Mouse (Mus musculus) liver, embryonic 13.5 days (tissue): ENCODE measurements around the gene Nol11. TPM values are rescaled to one million over a fixed set of nuclear protein-coding genes. Genes with fewer than 3 reads are reported as not detected.
"Not testable (repeated sequence)": the region's sequence is repeated elsewhere in the genome, so short reads cannot be mapped to it uniquely, and the experiment has no call there.

Experiments
- ATAC-seq: fragments of 200-750 bp; cut with Nextera tagmentation; 2 replicates; pipeline ENCODE4 v1.8.0; 2017; ENCODE audit warnings: low read depth, mild to moderate bottlenecking, moderate number of reproducible peaks, moderate library complexity
- DNase-seq: peaks from one replicate; pipeline ENCODE4 v3.0.0; 2022
- H3K27ac ChIP-seq: fragments of 300-500 bp; sonication (generic); 2 replicates; pipeline ENCODE4 v1.5.1; 2015; ENCODE audit warnings: moderate library complexity, mild to moderate bottlenecking, inconsistent platforms
- H3K27me3 ChIP-seq: fragments of 300-500 bp; sonication (generic); 2 replicates; pipeline ENCODE4 v1.6.1; 2015; ENCODE audit warnings: mild to moderate bottlenecking, inconsistent platforms
- H3K36me3 ChIP-seq: fragments of 300-500 bp; sonication (generic); 2 replicates; pipeline ENCODE4 v1.6.1; 2015; ENCODE audit warnings: mild to moderate bottlenecking, inconsistent platforms
- H3K4me1 ChIP-seq: fragments of 300-500 bp; sonication (generic); replicated peaks from 2 replicates; pipeline ENCODE4 v1.6.1; 2015; ENCODE audit warnings: inconsistent platforms
- H3K4me2 ChIP-seq: fragments of 300-500 bp; sonication (generic); 2 replicates; pipeline ENCODE4 v1.6.1; 2015; ENCODE audit warnings: inconsistent platforms, mild to moderate bottlenecking, moderate library complexity
- H3K4me3 ChIP-seq: fragments of 300-500 bp; sonication (generic); replicated peaks from 2 replicates; pipeline ENCODE4 v1.5.1; 2015; ENCODE audit warnings: mild to moderate bottlenecking, inconsistent platforms
- H3K9ac ChIP-seq: fragments of 300-500 bp; sonication (generic); 2 replicates; pipeline ENCODE4 v1.6.1; 2015; ENCODE audit warnings: mild to moderate bottlenecking, inconsistent platforms
- H3K9me3 ChIP-seq: fragments of 300-500 bp; sonication (generic); replicated peaks from 2 replicates; pipeline ENCODE4 v1.6.1; 2016; ENCODE audit warnings: inconsistent platforms
- WGBS: fragments of 180-500 bp; shearing (Covaris S2); methylation state at CpG from one replicate; pipeline ENCODE4 v1.1.7; 2015; ENCODE audit not compliant: insufficient replicate concordance; 5-methylcytosine and 5-hydroxymethylcytosine counted together
- polyA plus RNA-seq: library from polyadenylated mRNA; unstranded; fragments of >200 nt; fragmentation: Nextera tagmentation; extraction: Ambion mirVana; gene quantifications from 2 replicates; pipeline ENCODE4 v1.2.1, GENCODE M21; 2015

The Nol11 gene
- polyA plus RNA-seq, 1 experiment from 2014 or later = 33.8 TPM

- H3K27ac ChIP-seq = peak within 1 kb of the TSS; percentile 88
- under 1% methylated on average over 49 of the region's 94 CpGs for WGBS
- ATAC-seq (peak; percentile 94), DNase-seq (peak; percentile 82)
- no peaks in the 10 kb centered on the region for H3K27me3 ChIP-seq
- peaks cover 46% of the 10 kb centered on the region for H3K4me1 ChIP-seq
- H3K36me3 ChIP-seq = no peaks in the 10 kb centered on the region
- peak within 1 kb of the TSS; percentile 97 for H3K9ac ChIP-seq
- peak within 1 kb of the TSS; percentile 91 for H3K4me3 ChIP-seq
- H3K9me3 ChIP-seq = no peaks in the 10 kb centered on the region
- peak within 1 kb of the TSS; percentile 96 for H3K4me2 ChIP-seq
Measured at GRCm38 (mm10) chr11:107131749-107132421, 57.3 kb downstream of the Nol11 start, which contains the start of gene Bptf. Bptf (minus strand) TSS chr11:107132127.

GRCm38 (mm10) chr11:107130879-107131748, 58.1 kb downstream of the Nol11 start:
- ATAC-seq = peak; percentile 60

GRCm38 (mm10) chr11:107130221-107130788, 58.9 kb downstream of the Nol11 start:
- DNase-seq (peak; percentile 9), ATAC-seq (no peak)
- H3K9ac ChIP-seq = peak overlapping the region; percentile 97
- H3K36me3 ChIP-seq = no peaks in the 10 kb centered on the region
- whole genome bisulfite sequencing = 1% methylated on average over 18 of the region's 18 CpGs
- H3K27ac ChIP-seq = 0 out of 2 replicates have a peak overlapping the region, but pooled peaks have one; percentile 11
- H3K4me3 ChIP-seq = peak overlapping the region; percentile 91
- peak overlapping the region; percentile 78 for H3K4me2 ChIP-seq
- no peaks in the 10 kb centered on the region for H3K27me3 ChIP-seq
- H3K9me3 ChIP-seq = no peaks in the 10 kb centered on the region
- H3K4me1 ChIP-seq = peaks cover 55% of the 10 kb centered on the region

More at GRCm38 (mm10) chr11:107130879-107131748, 58.1 kb downstream of the Nol11 start:
- Histone ChIP-seq H3K4me1 (peaks cover 52% of the 10 kb centered on the region), H3K9ac (peak overlapping the region; percentile 97), H3K9me3 (no peaks in the 10 kb centered on the region), H3K27ac (peak overlapping the region; percentile 88), H3K4me2 (peak overlapping the region; percentile 78), H3K4me3 (peak overlapping the region; percentile 91), H3K36me3 (no peaks in the 10 kb centered on the region), H3K27me3 (no peaks in the 10 kb centered on the region)
- peak; percentile 39 for DNase-seq
- 1% methylated on average over 44 of the region's 65 CpGs for WGBS

DNA sequence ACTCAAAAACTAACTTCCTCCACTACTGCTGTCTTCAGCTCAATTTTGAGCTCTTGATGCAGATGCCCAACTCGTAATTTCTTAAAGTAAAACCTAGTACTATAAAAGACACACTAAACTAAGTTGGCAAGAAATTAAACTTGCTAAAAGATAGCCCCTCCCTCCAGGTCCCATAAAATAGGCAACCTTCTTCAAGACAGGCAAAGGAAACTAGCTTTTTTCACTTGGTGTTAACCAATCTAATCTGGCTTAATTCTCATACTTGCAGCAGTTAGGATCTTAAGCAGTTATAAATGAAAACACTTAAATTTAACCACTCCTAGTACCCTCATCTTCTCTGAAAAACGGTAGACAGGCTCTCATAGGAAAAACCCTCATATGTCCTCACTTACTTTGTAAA, 59.5 kb downstream of the Nol11 start:
- no peaks in the 10 kb centered on the region for H3K27me3 ChIP-seq
- no peaks in the 10 kb centered on the region for H3K36me3 ChIP-seq
- H3K4me3 ChIP-seq = peak overlapping the region; percentile 91
- peak overlapping the region; percentile 78 for H3K4me2 ChIP-seq
- H3K9me3 ChIP-seq = no peaks in the 10 kb centered on the region
- peaks cover 61% of the 10 kb centered on the region for H3K4me1 ChIP-seq
- peak overlapping the region; percentile 97 for H3K9ac ChIP-seq
- ATAC-seq = no peak
- DNase-seq = no peak
- 18% methylated on average over 2 of the region's 2 CpGs for WGBS
- H3K27ac ChIP-seq = no peak overlapping the region

- not testable (repeated sequence) for H3K4me3 ChIP-seq, ATAC-seq
- H3K4me1 ChIP-seq = peaks cover 69% of the 10 kb centered on the region
Measured at GRCm38 (mm10) chr11:107126716-107127115, 62.5 kb downstream of the Nol11 start.

GRCm38 (mm10) chr11:107125011-107125410, 64.2 kb downstream of the Nol11 start:
- no peaks in the 10 kb centered on the region for H3K27me3 ChIP-seq
- peak overlapping the region; percentile 23; the same call in 1 of the 2 replicates for H3K4me2 ChIP-seq
- H3K36me3 ChIP-seq = no peaks in the 10 kb centered on the region
- H3K9ac ChIP-seq = peak overlapping the region; percentile 26; the same call in 1 of the 2 replicates
- DNase-seq = no peak
- no peak overlapping the region for H3K4me3 ChIP-seq
- 0 out of 2 replicates have a peak overlapping the region, but pooled peaks have one; percentile 2 for H3K27ac ChIP-seq
- peaks cover 62% of the 10 kb centered on the region for H3K4me1 ChIP-seq
- no peak for ATAC-seq
- H3K9me3 ChIP-seq = no peaks in the 10 kb centered on the region
- WGBS = 65% methylated on average over 4 of the region's 4 CpGs

More at GRCm38 (mm10) chr11:107126716-107127115, 62.5 kb downstream of the Nol11 start:
- not testable (repeated sequence) for H3K27me3 ChIP-seq, H3K4me2 ChIP-seq, H3K27ac ChIP-seq, DNase-seq, H3K9ac ChIP-seq, H3K36me3 ChIP-seq, H3K9me3 ChIP-seq
- 93% methylated on average over 1 of the region's 2 CpGs for WGBS

DNA sequence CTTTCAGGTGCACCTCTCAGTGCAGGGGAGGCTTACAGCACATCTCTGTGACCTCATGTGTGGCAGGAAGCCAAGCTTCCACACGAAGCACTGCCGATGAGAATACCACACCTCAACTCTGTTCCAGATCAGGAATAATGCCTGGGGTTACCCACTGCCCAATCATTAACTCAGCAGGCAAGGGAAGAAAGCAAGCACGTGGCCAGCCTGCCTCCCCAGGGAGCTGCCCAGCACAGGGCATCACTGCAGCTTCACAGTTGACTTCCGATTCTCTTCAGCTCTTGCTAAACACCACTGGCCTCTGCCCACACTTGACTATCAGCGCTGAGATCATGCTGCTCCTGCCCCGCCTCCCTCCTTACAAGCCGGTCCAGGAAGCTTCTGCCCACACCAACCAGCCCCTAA, 64.9 kb downstream of the Nol11 start:
- WGBS = 12% methylated on average over 7 of the region's 7 CpGs
- DNase-seq (peak; percentile 25), ATAC-seq (peak; percentile 66)
- H3K4me2 ChIP-seq = peak overlapping the region; percentile 23
- no peaks in the 10 kb centered on the region for H3K9me3 ChIP-seq
- peak overlapping the region; percentile 5; the same call in 1 of the 2 replicates for H3K9ac ChIP-seq
- H3K4me3 ChIP-seq = no peak overlapping the region
- H3K27me3 ChIP-seq = no peaks in the 10 kb centered on the region
- 0 out of 2 replicates have a peak overlapping the region, but pooled peaks have one; percentile 2 for H3K27ac ChIP-seq
- H3K4me1 ChIP-seq = peaks cover 56% of the 10 kb centered on the region
- H3K36me3 ChIP-seq = no peaks in the 10 kb centered on the region

GRCm38 (mm10) chr11:107117789-107118188, 71.4 kb downstream of the Nol11 start:
- Histone ChIP-seq H3K9me3 (no peaks in the 10 kb centered on the region), H3K4me2 (no peak overlapping the region), H3K36me3 (no peaks in the 10 kb centered on the region; the same call in 1 of the 2 replicates), H3K4me1 (peaks cover 36% of the 10 kb centered on the region), H3K4me3 (no peak overlapping the region), H3K27ac (no peak overlapping the region), H3K27me3 (no peaks in the 10 kb centered on the region), H3K9ac (no peak overlapping the region)
- WGBS = 86% methylated on average over 12 of the region's 12 CpGs
- DNase-seq (no peak), ATAC-seq (no peak)

Other genes with a start within 250 kb of the Nol11 start
- gene Kpna2, start 189.8 kb downstream of the Nol11 start, polyA plus RNA-seq = 325 and 361 TPM in 2 replicates
- gene 1810010H24Rik, start 163.7 kb downstream of the Nol11 start, polyA plus RNA-seq = 1.1 TPM in 2 replicates
- gene Bptf, start 57.3 kb downstream of the Nol11 start, polyA plus RNA-seq = 8.7 and 9.3 TPM in 2 replicates